Mouse (Mus musculus): ENCODE data around the gene Fat3. TPM values are rescaled to one million over a fixed set of nuclear protein-coding genes. Genes with fewer than 3 reads are reported as not detected.

Gene Fat3
- polyA plus RNA-seq, 1 experiment from 2014 or later, result 9.1 TPM

DNA sequence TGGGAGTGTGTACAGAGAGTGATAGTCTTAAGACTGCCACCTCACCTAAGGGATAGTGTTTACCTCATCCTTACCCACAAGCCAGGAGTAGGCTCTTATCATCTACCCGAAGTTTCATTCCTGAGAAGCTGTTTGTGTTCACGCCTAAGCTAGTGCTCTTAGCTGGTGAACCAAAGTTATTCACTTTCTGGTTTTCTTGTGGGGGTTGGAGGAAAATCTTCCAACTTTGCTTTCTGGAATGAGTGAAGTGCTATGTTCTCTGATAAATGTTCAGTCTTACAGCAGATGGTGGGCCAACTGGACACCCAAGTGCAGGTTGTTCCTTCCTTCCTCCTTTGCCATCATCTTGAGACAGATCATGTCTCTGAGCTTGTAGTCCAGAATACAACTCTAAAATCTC, 402.5 kb downstream of the Fat3 start:
- Histone ChIP-seq H3K36me3 (no peaks in the 10 kb centered on the region), H3K27me3 (no peaks in the 10 kb centered on the region), H3K27ac (replicated peaks) (no peak overlapping the region), H3K9me3 (no peaks in the 10 kb centered on the region), H3K4me1 (replicated peaks) (peaks cover 2% of the 10 kb centered on the region), H3K4me2 (no peak overlapping the region), H3K4me3 (no peak overlapping the region), H3K9ac (no peak overlapping the region)
- no peak for ATAC-seq (ENCODE audit: low FRiP score, low read depth)
- WGBS, result 97% methylated on average over 2 of the region's 2 CpGs

DNA sequence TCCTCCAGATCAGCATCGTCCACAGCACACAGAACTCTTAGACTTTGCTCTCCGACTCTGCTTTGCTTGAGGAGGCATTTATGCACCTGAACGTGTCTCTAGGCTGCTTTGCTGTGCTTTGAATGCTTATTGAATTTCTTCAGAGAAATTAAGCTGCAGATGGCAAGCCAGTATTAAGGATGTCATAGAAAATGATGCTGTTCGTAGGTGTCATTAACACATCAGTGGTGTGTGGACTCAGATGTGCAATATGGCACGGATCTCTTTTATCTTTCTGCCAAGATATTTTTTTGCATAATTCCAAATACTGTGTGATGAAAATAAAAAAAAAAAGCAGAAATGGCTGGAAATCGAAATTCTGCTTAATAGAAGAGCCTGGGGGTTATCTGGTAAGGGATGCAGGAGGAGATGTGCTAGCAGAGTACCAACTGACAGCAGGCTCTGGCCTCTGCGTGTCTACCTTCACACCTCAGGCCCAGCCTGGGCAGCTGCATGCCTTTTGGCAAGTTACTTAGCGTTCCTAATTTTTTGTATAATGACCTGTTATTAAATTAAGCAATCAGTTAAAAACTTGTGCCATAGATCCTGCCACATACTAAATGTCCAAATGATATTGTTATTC, 407.9 kb downstream of the Fat3 start:
- Histone ChIP-seq H3K27ac (replicated peaks) (no peak overlapping the region; the same call in 1 of the 2 replicates), H3K4me1 (replicated peaks) (peaks cover 18% of the 10 kb centered on the region), H3K27me3 (no peaks in the 10 kb centered on the region), H3K36me3 (no peaks in the 10 kb centered on the region), H3K9me3 (no peaks in the 10 kb centered on the region), H3K4me3 (no peak overlapping the region), H3K4me2 (no peak overlapping the region), H3K9ac (no peak overlapping the region)
- ATAC-seq (ENCODE audit: low FRiP score, low read depth), result peak; percentile 51
- WGBS, result 49% methylated on average over 8 of the region's 8 CpGs

DNA sequence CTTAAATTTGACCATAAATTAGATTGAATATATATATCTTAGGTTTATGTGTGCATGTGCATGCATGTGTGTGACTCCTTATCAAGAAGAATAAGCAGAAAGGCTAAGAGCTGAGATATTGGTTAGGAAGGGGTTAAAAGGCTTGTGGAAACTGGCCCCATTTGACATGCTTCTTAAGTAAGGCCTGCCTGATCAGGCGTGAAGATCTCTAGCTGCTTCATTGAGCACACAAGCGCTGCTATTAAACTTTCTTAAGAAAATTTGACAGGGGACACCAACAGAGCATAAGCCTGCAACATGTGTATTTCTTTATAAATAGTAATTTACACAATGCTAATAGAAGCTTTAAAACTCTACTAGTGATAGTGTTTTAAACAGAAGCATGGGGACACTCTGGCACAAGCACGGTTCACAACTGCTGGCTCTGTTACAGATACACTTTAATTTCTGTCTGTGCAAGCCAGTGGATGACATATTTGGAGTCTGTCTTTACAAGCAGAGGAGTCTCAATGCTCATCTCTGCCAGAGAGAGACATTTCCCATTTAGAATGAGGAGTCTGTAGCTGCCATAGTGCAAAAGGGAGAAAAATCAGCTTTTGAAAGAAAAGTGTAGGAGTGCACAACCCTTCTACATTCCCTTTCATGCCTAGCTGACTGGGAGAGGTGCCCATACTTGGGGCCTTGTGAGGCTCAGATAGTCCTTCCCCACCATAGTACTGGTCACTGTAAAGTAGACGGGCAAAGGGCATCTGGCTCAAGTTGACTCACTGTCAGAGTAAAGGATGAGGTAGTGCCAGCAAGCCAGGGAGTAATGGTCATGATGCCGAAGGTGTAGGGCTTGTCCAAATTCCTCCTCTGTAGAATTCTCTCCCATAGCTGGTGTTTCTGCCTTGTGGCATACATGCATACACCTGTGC, 408.8 kb downstream of the Fat3 start:
- H3K27me3 ChIP-seq, result no peaks in the 10 kb centered on the region
- WGBS, result 21% methylated on average over 5 of the region's 5 CpGs
- no peak overlapping the region for H3K4me2 ChIP-seq
- no peak overlapping the region for H3K4me3 ChIP-seq
- ATAC-seq (ENCODE audit: low FRiP score, low read depth), result peak; percentile 54; the same call in 1 of the 2 replicates
- no peaks in the 10 kb centered on the region for H3K9me3 ChIP-seq
- H3K9ac ChIP-seq, result no peak overlapping the region
- no peaks in the 10 kb centered on the region for H3K36me3 ChIP-seq
- H3K4me1 ChIP-seq (replicated peaks), result peaks cover 18% of the 10 kb centered on the region
- no peak overlapping the region; the same call in 1 of the 2 replicates for H3K27ac ChIP-seq (replicated peaks)

DNA sequence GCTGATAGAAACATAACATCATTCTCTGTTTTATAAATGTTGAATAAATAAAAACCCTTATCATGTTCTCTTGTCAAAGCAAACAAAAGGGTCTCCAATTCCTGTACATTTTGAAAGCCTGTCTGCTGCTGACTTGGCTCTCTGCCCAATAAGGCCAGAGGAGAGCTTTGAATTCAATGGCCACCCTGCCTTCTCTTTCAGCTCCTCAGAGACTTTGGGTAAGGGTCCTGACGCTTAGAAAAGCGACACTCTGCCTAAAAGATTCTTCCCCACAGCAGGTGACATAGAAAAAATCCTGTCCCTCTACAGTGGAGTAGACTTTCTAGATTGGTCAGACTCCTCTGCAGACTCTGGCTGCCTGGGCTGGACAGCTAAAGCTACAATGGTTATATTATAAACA, 421.8 kb downstream of the Fat3 start:
- ATAC-seq (ENCODE audit: low FRiP score, low read depth), result no peak
- no peak overlapping the region for H3K27ac ChIP-seq (replicated peaks)
- H3K4me2 ChIP-seq, result no peak overlapping the region
- WGBS, result 19% methylated on average over 2 of the region's 2 CpGs
- no peak overlapping the region for H3K4me3 ChIP-seq
- no peak overlapping the region for H3K9ac ChIP-seq
- no peaks in the 10 kb centered on the region for H3K36me3 ChIP-seq
- 0 out of 2 replicates have a peak, but pooled peaks cover 10% of the 10 kb centered on the region for H3K4me1 ChIP-seq (replicated peaks)
- H3K27me3 ChIP-seq, result no peaks in the 10 kb centered on the region
- no peaks in the 10 kb centered on the region for H3K9me3 ChIP-seq

DNA sequence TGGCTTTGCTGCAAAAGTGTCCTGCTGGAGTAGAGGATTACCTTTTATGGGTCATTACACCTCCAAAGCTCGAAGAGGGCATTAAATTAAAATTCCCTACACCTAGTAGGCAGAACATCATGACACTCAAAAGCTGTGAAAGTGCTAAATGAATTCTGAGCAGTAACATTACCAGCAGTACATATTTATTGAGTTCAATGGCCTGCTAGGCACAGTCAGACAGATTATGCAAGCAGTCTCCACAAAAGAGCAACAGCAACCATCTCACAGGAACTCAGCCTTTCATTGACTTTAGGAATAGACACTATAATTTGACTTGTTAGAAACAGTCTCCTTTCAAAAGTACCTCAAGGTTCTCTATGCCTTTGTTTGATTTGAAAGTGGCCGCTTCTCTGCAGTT, 426.4 kb downstream of the Fat3 start:
- Histone ChIP-seq H3K27ac (replicated peaks) (no peak overlapping the region), H3K9ac (no peak overlapping the region), H3K4me2 (no peak overlapping the region), H3K4me1 (replicated peaks) (0 out of 2 replicates have a peak, but pooled peaks cover 7% of the 10 kb centered on the region), H3K9me3 (no peaks in the 10 kb centered on the region), H3K4me3 (no peak overlapping the region), H3K27me3 (no peaks in the 10 kb centered on the region), H3K36me3 (no peaks in the 10 kb centered on the region)
- WGBS, result 25% methylated on average over 2 of the region's 2 CpGs
- ATAC-seq (ENCODE audit: low FRiP score, low read depth), result no peak

GRCm38 (mm10) chr9:16074116-16074515, 427.0 kb downstream of the Fat3 start:
- H3K9ac ChIP-seq, result no peak overlapping the region
- no peak for ATAC-seq (ENCODE audit: low FRiP score, low read depth)
- H3K36me3 ChIP-seq, result no peaks in the 10 kb centered on the region
- no peaks in the 10 kb centered on the region for H3K9me3 ChIP-seq
- H3K4me3 ChIP-seq, result no peak overlapping the region
- 44% methylated on average over 6 of the region's 6 CpGs for WGBS
- H3K27ac ChIP-seq (replicated peaks), result no peak overlapping the region
- H3K4me1 ChIP-seq (replicated peaks), result 0 out of 2 replicates have a peak, but pooled peaks cover 2% of the 10 kb centered on the region
- no peak overlapping the region for H3K4me2 ChIP-seq
- H3K27me3 ChIP-seq, result no peaks in the 10 kb centered on the region

DNA sequence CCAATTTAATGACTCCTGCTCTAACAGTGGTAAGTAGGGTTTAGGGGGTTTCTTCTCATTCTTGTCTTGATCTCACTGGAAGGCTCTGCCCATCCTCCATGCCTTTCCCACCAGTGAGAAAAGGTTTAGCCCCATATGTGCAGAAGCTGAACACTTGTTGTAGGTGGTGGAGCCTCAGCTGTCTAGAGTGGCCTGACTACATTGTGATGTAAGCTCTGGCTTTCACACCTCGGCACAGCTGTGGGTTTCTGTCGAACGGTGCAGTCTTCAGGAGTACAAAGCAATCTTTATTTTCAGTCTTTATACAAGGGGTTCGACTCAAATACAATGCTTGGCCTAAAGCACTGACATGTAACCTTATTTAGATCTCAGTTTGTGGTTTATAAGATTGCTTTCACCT, 437.6 kb downstream of the Fat3 start:
- no peak overlapping the region for H3K9ac ChIP-seq
- H3K9me3 ChIP-seq, result no peaks in the 10 kb centered on the region
- no peak for ATAC-seq (ENCODE audit: low FRiP score, low read depth)
- no peaks in the 10 kb centered on the region for H3K27me3 ChIP-seq
- no peak overlapping the region for H3K27ac ChIP-seq (replicated peaks)
- no peaks in the 10 kb centered on the region for H3K36me3 ChIP-seq
- 65% methylated on average over 4 of the region's 4 CpGs for WGBS
- H3K4me1 ChIP-seq (replicated peaks), result no peaks in the 10 kb centered on the region
- no peak overlapping the region for H3K4me2 ChIP-seq
- H3K4me3 ChIP-seq, result no peak overlapping the region

DNA sequence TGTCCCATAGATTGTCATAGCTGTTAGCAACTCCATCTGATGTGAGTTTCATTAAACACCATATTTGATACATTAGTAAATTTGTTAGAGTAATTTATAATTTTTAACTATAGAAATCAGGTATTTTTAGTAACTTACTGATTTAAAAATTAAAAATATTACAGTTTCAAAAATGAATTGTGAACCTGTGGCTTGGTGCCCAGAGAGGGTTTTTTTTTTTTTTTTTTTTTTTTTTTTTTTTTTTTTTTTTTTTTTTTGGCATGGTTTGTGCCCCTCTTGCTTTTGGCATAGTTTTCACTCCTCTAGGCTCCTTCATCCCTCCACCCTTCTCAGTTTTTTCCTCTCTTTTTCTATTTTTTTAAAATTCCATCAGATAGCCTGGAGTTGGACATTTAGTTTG, 438.6 kb downstream of the Fat3 start:
- Histone ChIP-seq H3K4me3 (no peak overlapping the region), H3K4me2 (no peak overlapping the region), H3K4me1 (replicated peaks) (no peaks in the 10 kb centered on the region), H3K27ac (replicated peaks) (no peak overlapping the region), H3K9ac (no peak overlapping the region), H3K36me3 (no peaks in the 10 kb centered on the region), H3K9me3 (no peaks in the 10 kb centered on the region), H3K27me3 (no peaks in the 10 kb centered on the region)
- no peak for ATAC-seq (ENCODE audit: low FRiP score, low read depth)

GRCm38 (mm10) chr9:16046686-16047085, 454.4 kb downstream of the Fat3 start:
- Histone ChIP-seq H3K9me3 (no peaks in the 10 kb centered on the region), H3K4me1 (replicated peaks) (no peaks in the 10 kb centered on the region), H3K27me3 (no peaks in the 10 kb centered on the region), H3K36me3 (no peaks in the 10 kb centered on the region), H3K4me3 (no peak overlapping the region), H3K9ac (no peak overlapping the region), H3K4me2 (no peak overlapping the region), H3K27ac (replicated peaks) (no peak overlapping the region)
- no peak for ATAC-seq (ENCODE audit: low FRiP score, low read depth)
- WGBS, result 91% methylated on average over 2 of the region's 2 CpGs

DNA sequence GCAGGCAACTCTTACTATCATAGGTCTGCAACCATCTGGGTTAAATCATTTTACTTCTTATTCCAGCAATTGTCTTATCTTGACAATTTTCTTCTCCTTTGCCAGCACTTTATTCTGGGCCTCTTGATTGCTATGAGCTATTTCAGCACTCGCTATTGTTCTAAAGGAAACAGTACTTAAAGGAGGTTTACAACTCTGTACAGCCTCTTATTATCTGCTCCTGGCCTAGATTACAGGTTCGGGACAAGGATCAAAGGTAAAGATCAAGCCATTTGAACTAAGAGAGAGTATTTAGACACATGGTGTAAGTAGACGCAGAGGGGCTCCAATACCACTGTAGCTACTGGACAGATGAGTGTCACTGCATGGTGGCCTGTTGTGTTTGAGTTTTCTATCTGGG, 463.7 kb downstream of the Fat3 start:
- WGBS, result 92% methylated on average over 3 of the region's 3 CpGs
- H3K9ac ChIP-seq, result no peak overlapping the region
- no peak for ATAC-seq (ENCODE audit: low FRiP score, low read depth)
- H3K4me2 ChIP-seq, result no peak overlapping the region
- H3K4me1 ChIP-seq (replicated peaks), result no peaks in the 10 kb centered on the region
- no peak overlapping the region for H3K4me3 ChIP-seq
- no peaks in the 10 kb centered on the region for H3K36me3 ChIP-seq
- H3K9me3 ChIP-seq, result no peaks in the 10 kb centered on the region
- no peak overlapping the region for H3K27ac ChIP-seq (replicated peaks)
- no peaks in the 10 kb centered on the region for H3K27me3 ChIP-seq

DNA sequence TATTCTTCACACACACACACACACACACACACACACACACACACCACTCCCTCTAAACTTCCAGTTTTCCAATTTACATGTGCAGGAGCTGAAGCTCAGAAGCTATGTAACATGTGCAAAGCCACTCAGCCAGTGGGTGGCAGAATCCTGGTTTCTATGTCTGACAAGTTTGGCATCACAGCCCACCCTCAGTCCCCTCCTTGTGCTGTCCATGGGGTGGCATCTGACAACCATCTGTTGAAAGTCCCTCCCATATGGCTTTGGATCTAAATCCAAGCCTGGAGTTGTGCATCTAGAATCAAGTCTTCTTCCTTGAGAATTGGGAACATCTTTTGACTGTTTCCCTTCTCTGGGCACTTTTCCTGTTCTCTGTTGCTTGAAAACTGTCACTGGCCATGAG, 464.7 kb downstream of the Fat3 start:
- H3K4me3 ChIP-seq, result no peak overlapping the region
- H3K36me3 ChIP-seq, result no peaks in the 10 kb centered on the region
- H3K4me1 ChIP-seq (replicated peaks), result no peaks in the 10 kb centered on the region
- H3K9me3 ChIP-seq, result no peaks in the 10 kb centered on the region
- no peak overlapping the region for H3K9ac ChIP-seq
- H3K27ac ChIP-seq (replicated peaks), result no peak overlapping the region
- H3K4me2 ChIP-seq, result no peak overlapping the region
- ATAC-seq (ENCODE audit: low FRiP score, low read depth), result no peak
- no peaks in the 10 kb centered on the region for H3K27me3 ChIP-seq

GRCm38 (mm10) chr9:16029715-16030285, 471.3 kb downstream of the Fat3 start:
- H3K27ac ChIP-seq (replicated peaks), result no peak overlapping the region
- WGBS, result 80% methylated on average over 11 of the region's 11 CpGs
- no peaks in the 10 kb centered on the region for H3K36me3 ChIP-seq
- H3K9ac ChIP-seq, result no peak overlapping the region
- no peak overlapping the region for H3K4me2 ChIP-seq
- no peak overlapping the region for H3K4me3 ChIP-seq
- H3K27me3 ChIP-seq, result no peaks in the 10 kb centered on the region
- ATAC-seq (ENCODE audit: low FRiP score, low read depth), result no peak
- H3K4me1 ChIP-seq (replicated peaks), result peaks cover 6% of the 10 kb centered on the region; the same call in 1 of the 2 replicates
- no peaks in the 10 kb centered on the region for H3K9me3 ChIP-seq

Measured in hindbrain, embryonic 15.5 days (tissue).